Mouse (Mus musculus): ENCODE results near the gene Gm13083. TPM values are rescaled to one million over a fixed set of nuclear protein-coding genes. Genes with fewer than 3 reads are reported as not detected.
"Not testable (repeated sequence)": the region's sequence is repeated elsewhere in the genome, so short reads cannot be mapped to it uniquely, and the experiment has no call there.

Gm13083 gene
- not detected in 2 replicates for polyA plus RNA-seq (2015; fragmentation: Nextera tagmentation; extraction: Ambion mirVana)

GRCm38 (mm10) chr4:143614703-143615102 lies at the start of gene Gm13083:
Gm13083 (plus strand) TSS chr4:143615003.
- not testable (repeated sequence) for ATAC-seq (replicated peaks); H3K4me1 ChIP-seq; H3K4me2 ChIP-seq (replicated peaks); H3K36me3 ChIP-seq; H3K27ac ChIP-seq (replicated peaks); H3K4me3 ChIP-seq; H3K9me3 ChIP-seq; H3K9ac ChIP-seq (replicated peaks); H3K27me3 ChIP-seq

GRCm38 (mm10) chr4:143611927-143612326 lies 2.9 kb upstream of the Gm13083 start:
- H3K4me3 ChIP-seq; H3K9ac ChIP-seq (replicated peaks); H3K27me3 ChIP-seq; H3K9me3 ChIP-seq; H3K36me3 ChIP-seq; H3K4me1 ChIP-seq; H3K27ac ChIP-seq (replicated peaks); ATAC-seq (replicated peaks); H3K4me2 ChIP-seq (replicated peaks): not testable (repeated sequence)
- WGBS, result 87% methylated on average over 9 of the region's 9 CpGs

- not testable (repeated sequence) for ATAC-seq (replicated peaks); H3K9me3 ChIP-seq
These were observed 3.3 kb downstream of the Gm13083 start for GRCm38 (mm10) chr4:143618101-143618500.

GRCm38 (mm10) chr4:143657146-143657545 lies 42.3 kb downstream of the Gm13083 start, which contains the start of gene Gm13088:
Gm13088 (minus strand) TSS chr4:143657246.
- not testable (repeated sequence) for H3K27ac ChIP-seq (replicated peaks); H3K36me3 ChIP-seq; H3K4me3 ChIP-seq; H3K4me1 ChIP-seq; H3K9ac ChIP-seq (replicated peaks); ATAC-seq (replicated peaks); H3K9me3 ChIP-seq; H3K4me2 ChIP-seq (replicated peaks); H3K27me3 ChIP-seq

More at GRCm38 (mm10) chr4:143618101-143618500, 3.3 kb downstream of the Gm13083 start:
- H3K36me3 ChIP-seq; H3K4me2 ChIP-seq (replicated peaks); H3K27ac ChIP-seq (replicated peaks); H3K4me3 ChIP-seq; H3K9ac ChIP-seq (replicated peaks); H3K27me3 ChIP-seq; H3K4me1 ChIP-seq: not testable (repeated sequence)
- 83% methylated on average over 4 of the region's 4 CpGs for WGBS

Other genes starting within 250 kb of the Gm13083 start
- gene Pramel1, start 220.6 kb upstream of the Gm13083 start, polyA plus RNA-seq (2015; fragmentation: Nextera tagmentation; extraction: Ambion mirVana), result not detected in 2 replicates
- 27.7 and 30.2 TPM in 2 replicates for gene Pramef8, start 202.6 kb upstream of the Gm13083 start, polyA plus RNA-seq (2015; fragmentation: Nextera tagmentation; extraction: Ambion mirVana)
- not detected in 2 replicates for gene Oog4, start 164.7 kb upstream of the Gm13083 start, polyA plus RNA-seq (2015; fragmentation: Nextera tagmentation; extraction: Ambion mirVana)
- gene Gm13043, start 103.7 kb upstream of the Gm13083 start, polyA plus RNA-seq (2015; fragmentation: Nextera tagmentation; extraction: Ambion mirVana), result not detected in 2 replicates
- gene Gm13040, start 79.0 kb upstream of the Gm13083 start, polyA plus RNA-seq (2015; fragmentation: Nextera tagmentation; extraction: Ambion mirVana), result not detected in 2 replicates
- gene BC080695, start 63.3 kb upstream of the Gm13083 start, polyA plus RNA-seq (2015; fragmentation: Nextera tagmentation; extraction: Ambion mirVana), result not detected in 2 replicates
- gene Gm13057, start 63.3 kb upstream of the Gm13083 start, polyA plus RNA-seq (2015; fragmentation: Nextera tagmentation; extraction: Ambion mirVana), result not detected in 2 replicates
- not detected in 2 replicates for gene Gm13088, start 42.2 kb downstream of the Gm13083 start, polyA plus RNA-seq (2015; fragmentation: Nextera tagmentation; extraction: Ambion mirVana)
- not detected in 2 replicates for gene Gm13089, start 87.7 kb downstream of the Gm13083 start, polyA plus RNA-seq (2015; fragmentation: Nextera tagmentation; extraction: Ambion mirVana)
- not detected in 2 replicates for gene Gm13078, start 104.5 kb downstream of the Gm13083 start, polyA plus RNA-seq (2015; fragmentation: Nextera tagmentation; extraction: Ambion mirVana)
- not detected in 2 replicates for gene Gm13023, start 174.3 kb downstream of the Gm13083 start, polyA plus RNA-seq (2015; fragmentation: Nextera tagmentation; extraction: Ambion mirVana)
- not detected in 2 replicates for gene Gm13084, start 201.1 kb downstream of the Gm13083 start, polyA plus RNA-seq (2015; fragmentation: Nextera tagmentation; extraction: Ambion mirVana)
- not detected in 2 replicates for gene Gm13103, start 231.5 kb downstream of the Gm13083 start, polyA plus RNA-seq (2015; fragmentation: Nextera tagmentation; extraction: Ambion mirVana)

Data from forebrain, embryonic 15.5 days (tissue).